Mouse (Mus musculus): ENCODE results near the gene Fgd6.

- no peak for TF ChIP-seq POLR2A (IDR thresholded peaks at IDR 0.05; ENCODE audit: low read depth, low read length)
- no peak for TF ChIP-seq CTCF (conservative IDR thresholded peaks at IDR 0.05; ENCODE audit: insufficient read depth, insufficient read length, low read depth, low read length)
These were observed 131.4 kb downstream of the Fgd6 start for GRCm38 (mm10) chr10:94167051-94167750.
